In the genomic region with DNA sequence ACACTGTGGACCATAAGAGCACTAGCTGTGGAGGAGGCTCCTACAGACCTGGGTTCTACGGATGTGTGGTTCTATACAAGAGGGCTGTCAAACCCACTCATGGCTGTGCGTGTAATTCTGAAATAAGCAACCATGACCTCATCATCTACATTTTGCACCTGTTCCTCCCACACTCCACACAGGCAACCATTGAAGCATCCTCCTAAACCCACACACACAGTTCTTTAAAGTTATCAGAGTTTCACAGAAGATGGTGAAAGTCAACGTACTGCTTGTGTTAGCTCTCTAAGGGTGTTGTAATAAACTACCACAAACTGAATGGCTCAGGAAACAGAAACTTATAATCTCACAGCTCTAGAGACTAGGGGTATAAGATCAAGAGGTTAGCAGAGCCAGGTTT, we compare ENCODE assay signal across 26 mouse cellular contexts.
DNase-seq lines count a peak whose midpoint lies in the region; ATAC-seq and TF ChIP-seq lines count a peak whose summit lies in the region.
"Had no signal": no experiment of that assay in that cellular context is flagged by ENCODE, and none has a peak within 500 bp of the region (broad histone marks: within the 10 kb centered on the region; RNA-seq: fewer than 3 reads in every experiment).

No protein-coding gene starts in this region.

- TF ChIP-seq CTCF in heart, adult 2 months (IDR thresholded peaks at IDR 0.05), result no peak
- no peak for TF ChIP-seq CTCF in CH12.LX (conservative IDR thresholded peaks at IDR 0.05 in 1 of 2, IDR thresholded peaks at IDR 0.05 in 1 of 2; ENCODE audit: low read depth in 2 of 2, low read length in 2 of 2)

- H3K79me2 ChIP-seq in heart, adult 2 months (replicated peaks; ENCODE audit: control insufficient read depth, insufficient read depth, low read length), result no peaks in the 10 kb centered on the region
- H3K79me2 ChIP-seq in CH12.LX (replicated peaks; ENCODE audit: control insufficient read depth, extremely low read depth, insufficient read depth, poor library complexity, severe bottlenecking), result no peaks in the 10 kb centered on the region

- intact Hi-C loops in heart, adult 2 months (cut with DNase I), result loop anchor here (5.0 kb wide), 1 partner anchor 94 kb away; no protein-coding TSS in a partner anchor

- DNase-seq in frontal cortex, postnatal 10 days (ENCODE audit: low spot score in 2 of 2), result no peak
- no peak for DNase-seq in heart, adult 2 months
- DNase-seq in CH12.LX (ENCODE audit: extremely low read depth), result no peak
- DNase-seq in embryo, embryonic 10.5 days (ENCODE audit: low spot score), result no peak
- DNase-seq: adrenal gland, adult 8-10 months; cerebellum, adult 18-20 months; cerebellum, postnatal 36 days; kidney, adult 11 months; kidney, postnatal 36 days; layer of hippocampus, adult 9-11 months; left cerebral cortex, postnatal 4 days; lung, adult 18-20 months; midbrain, embryonic 14.5 days; right cerebral cortex, postnatal 25 days; spleen, adult 18-20 months; thymus, postnatal 14 days had no signal

- no peak for TF ChIP-seq RAD21 in CH12.LX (IDR thresholded peaks at IDR 0.05; ENCODE audit: low read depth, low read length)

- peaks cover 11% of the 10 kb centered on the region for H3K4me1 ChIP-seq in heart, embryonic 16.5 days (ENCODE audit: control insufficient read depth, insufficient read depth, low read length)
- H3K4me1 ChIP-seq in heart, adult 2 months (ENCODE audit: control insufficient read depth, insufficient read depth, low read length), result no peaks in the 10 kb centered on the region; the same call in 1 of the 2 replicates
- H3K4me1 ChIP-seq in CH12.LX (ENCODE audit: control insufficient read depth in 1 of 2, insufficient read depth in 2 of 2), result peaks cover 19 to 45% of the 10 kb centered on the region in 2 experiments
- H3K4me1 ChIP-seq in hindbrain, embryonic 16.5 days (ENCODE audit: control insufficient read depth, insufficient read depth, low read depth, low read length), result no peaks in the 10 kb centered on the region
- H3K4me1 ChIP-seq: embryonic facial prominence, embryonic 15.5 days had no signal

- no peak for TF ChIP-seq POLR2A in heart, adult 2 months (IDR thresholded peaks at IDR 0.05; ENCODE audit: insufficient read depth, low read depth, low read length)
- TF ChIP-seq POLR2A in CH12.LX (IDR thresholded peaks at IDR 0.05; ENCODE audit: low read depth, low read length), result no peak

- WGBS in heart, embryonic 16.5 days, result 48% methylated on average over 3 of the region's 3 CpGs
- WGBS in heart, adult 2 months, result 69% methylated on average over 3 of the region's 3 CpGs
- WGBS in hindbrain, embryonic 16.5 days, result 85% methylated on average over 3 of the region's 3 CpGs

- TF ChIP-seq EP300 in heart, adult 2 months (IDR thresholded peaks at IDR 0.05; ENCODE audit: insufficient read depth, low read depth, low read length), result no peak
- TF ChIP-seq EP300 in CH12.LX (IDR thresholded peaks at IDR 0.05; ENCODE audit: low read length), result no peak

- no peak overlapping the region for H3K4me3 ChIP-seq in heart, embryonic 16.5 days (ENCODE audit: low read length)
- no peak overlapping the region for H3K4me3 ChIP-seq in heart, adult 2 months
- no peak overlapping the region for H3K4me3 ChIP-seq in CH12.LX (replicated peaks in 1 of 3; ENCODE audit: low read depth in 2 of 3, low read length in 2 of 3, poor library complexity in 1 of 3)
- H3K4me3 ChIP-seq in hindbrain, embryonic 16.5 days (ENCODE audit: low read length), result no peak overlapping the region
- H3K4me3 ChIP-seq: embryonic facial prominence, embryonic 15.5 days; kidney, embryonic 15.5 days; left cerebral cortex, adult 2 months; megakaryocyte, embryonic 14.5 days had no signal

- 0 out of 2 replicates have a peak, but pooled peaks have one; percentile 22 for ATAC-seq in frontal cortex, adult (ENCODE audit: low TSS enrichment)
- ATAC-seq in heart, embryonic 16.5 days (replicated peaks; ENCODE audit: extremely low read depth, insufficient read depth, low FRiP score), result no peak
- peak; percentile 36; the same call in 1 of the 2 replicates for ATAC-seq in megakaryocyte-erythroid progenitor cell, adult 5-6 weeks (replicated peaks; ENCODE audit: low FRiP score, low TSS enrichment, poor library complexity, severe bottlenecking)
- ATAC-seq in hindbrain, embryonic 16.5 days, result no peak
- ATAC-seq: forebrain, embryonic 16.5 days had no signal

- H3K27ac ChIP-seq in heart, embryonic 16.5 days (ENCODE audit: low read length), result peak overlapping the region; percentile 68
- no peak overlapping the region; the same call in 1 of the 2 replicates for H3K27ac ChIP-seq in heart, adult 2 months
- no peak overlapping the region for H3K27ac ChIP-seq in CH12.LX (ENCODE audit: insufficient read depth, low read depth)
- no peak overlapping the region for H3K27ac ChIP-seq in hindbrain, embryonic 16.5 days (ENCODE audit: low read depth, low read length)
- H3K27ac ChIP-seq: embryonic facial prominence, embryonic 15.5 days; kidney, embryonic 15.5 days; left cerebral cortex, adult 2 months had no signal

- no peaks in the 10 kb centered on the region for H3K27me3 ChIP-seq in heart, embryonic 16.5 days (ENCODE audit: control insufficient read depth, insufficient read depth, low read length)
- no peaks in the 10 kb centered on the region for H3K27me3 ChIP-seq in heart, adult 2 months (ENCODE audit: control insufficient read depth, insufficient read depth, low read length)
- H3K27me3 ChIP-seq in CH12.LX (replicated peaks), result no peaks in the 10 kb centered on the region
- H3K27me3 ChIP-seq in hindbrain, embryonic 16.5 days (replicated peaks; ENCODE audit: control insufficient read depth, insufficient read depth, low read length), result no peaks in the 10 kb centered on the region
- H3K27me3 ChIP-seq: kidney, embryonic 15.5 days had no signal

- H3K9ac ChIP-seq in heart, embryonic 16.5 days (ENCODE audit: low read length), result no peak overlapping the region
- H3K9ac ChIP-seq in heart, adult 2 months (ENCODE audit: low read depth, low read length), result no peak overlapping the region
- no peak overlapping the region for H3K9ac ChIP-seq in CH12.LX (ENCODE audit: insufficient read depth, low read depth)
- no peak overlapping the region for H3K9ac ChIP-seq in hindbrain, embryonic 16.5 days (ENCODE audit: low read depth, low read length)
- H3K9ac ChIP-seq: embryonic facial prominence, embryonic 15.5 days; kidney, embryonic 15.5 days had no signal

- no peaks in the 10 kb centered on the region for H3K36me3 ChIP-seq in heart, embryonic 16.5 days (ENCODE audit: control insufficient read depth, insufficient read depth)
- H3K36me3 ChIP-seq in heart, adult 2 months (ENCODE audit: control insufficient read depth, insufficient read depth, low read length), result no peaks in the 10 kb centered on the region
- H3K36me3 ChIP-seq in CH12.LX (replicated peaks in 1 of 2; ENCODE audit: control insufficient read depth in 1 of 2, insufficient read depth in 1 of 2, low read length in 1 of 2), result no peaks in the 10 kb centered on the region
- no peaks in the 10 kb centered on the region for H3K36me3 ChIP-seq in hindbrain, embryonic 16.5 days (ENCODE audit: control insufficient read depth, insufficient read depth, low read length)
- H3K36me3 ChIP-seq: embryonic facial prominence, embryonic 15.5 days; kidney, embryonic 15.5 days had no signal

- no peak overlapping the region for H3K4me2 ChIP-seq in heart, embryonic 16.5 days (ENCODE audit: low read depth, low read length)
- H3K4me2 ChIP-seq in CH12.LX (ENCODE audit: insufficient read depth, low read depth, poor library complexity, severe bottlenecking), result no peak overlapping the region
- no peak overlapping the region for H3K4me2 ChIP-seq in hindbrain, embryonic 16.5 days (ENCODE audit: low read length)
- H3K4me2 ChIP-seq: embryonic facial prominence, embryonic 15.5 days; heart, embryonic 11.5 days; kidney, embryonic 15.5 days had no signal

- dilution Hi-C loops in CH12.LX (cut with MboI; ENCODE audit: extremely low pct_ligation_motif_present, extremely low pct_unique_long_range_greater_than_20kb, low sequenced_read_pairs), result no loop called here

- in situ Hi-C loops in CH12.LX (cut with MboI; ENCODE audit: low pct_ligation_motif_present, low pct_unique_long_range_greater_than_20kb, low sequenced_read_pairs), result no loop called here

- H3K9me3 ChIP-seq in heart, embryonic 16.5 days (replicated peaks; ENCODE audit: control insufficient read depth, low read length), result no peaks in the 10 kb centered on the region
- H3K9me3 ChIP-seq in CH12.LX (replicated peaks; ENCODE audit: low read length), result no peaks in the 10 kb centered on the region
- no peaks in the 10 kb centered on the region for H3K9me3 ChIP-seq in hindbrain, embryonic 16.5 days (ENCODE audit: control insufficient read depth, low read length)
- H3K9me3 ChIP-seq: embryonic facial prominence, embryonic 15.5 days; kidney, embryonic 15.5 days; megakaryocyte, embryonic 14.5 days had no signal

TF ChIP-seq in CH12.LX, 34 proteins besides CTCF, POLR2A, EP300 and RAD21:
- TF ChIP-seq USF2 (conservative IDR thresholded peaks at IDR 0.05; ENCODE audit: low read depth, low read length) (no peak), MAFK (IDR thresholded peaks at IDR 0.05; ENCODE audit: insufficient replicate concordance, low read length) (0 out of 2 replicates have a peak, but pooled peaks have one; percentile 12), ZKSCAN1 (IDR thresholded peaks at IDR 0.05; ENCODE audit: borderline replicate concordance, low read depth, low read length) (no peak), IRF4 (IDR thresholded peaks at IDR 0.05; ENCODE audit: low read depth, low read length) (0 out of 2 replicates have a peak, but pooled peaks have one; percentile 8), ZNF384 (IDR thresholded peaks at IDR 0.05; ENCODE audit: low read depth, low read length) (no peak)

Comparison
In these comparisons a context has a peak if more than half of its experiments do, and no peak if none do; other contexts are left out.
1. ATAC-seq: peak in frontal cortex, adult (single experiment) and megakaryocyte-erythroid progenitor cell, adult 5-6 weeks (single experiment); none in heart, embryonic 16.5 days (single experiment) and hindbrain, embryonic 16.5 days (single experiment).